Mouse (Mus musculus): ENCODE data around the gene Iyd. TPM values are rescaled to one million over a fixed set of nuclear protein-coding genes. Genes with fewer than 3 reads are reported as not detected.

The Iyd gene
- polyA plus RNA-seq, 1 experiment from 2014 or later, result 3.9 TPM

DNA sequence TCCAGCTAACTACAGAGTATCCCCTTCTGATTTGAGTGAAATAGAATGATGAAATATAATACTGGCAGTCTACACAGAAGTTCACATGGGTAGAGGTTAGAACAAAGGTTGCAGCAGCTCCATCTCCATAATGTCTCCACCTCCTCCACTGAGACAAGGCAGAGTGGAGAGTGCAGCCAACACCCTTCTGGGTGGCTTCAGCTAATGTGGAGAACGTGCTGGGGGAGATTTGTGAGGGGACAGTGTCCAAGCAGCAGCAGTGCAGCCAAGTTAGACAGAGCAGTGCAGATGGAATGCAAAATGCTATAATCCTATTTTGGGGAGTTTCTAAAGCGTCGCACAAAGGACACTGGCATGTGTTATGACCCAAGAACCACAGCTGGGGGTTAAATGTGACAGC lies 16.5 kb downstream of the Iyd start:
- H3K9me3 ChIP-seq (replicated peaks), result no peaks in the 10 kb centered on the region
- H3K27ac ChIP-seq, result no peak overlapping the region
- H3K4me2 ChIP-seq, result no peak overlapping the region
- H3K4me1 ChIP-seq, result no peaks in the 10 kb centered on the region
- ATAC-seq, result no peak
- H3K9ac ChIP-seq, result no peak overlapping the region
- WGBS (ENCODE audit: insufficient replicate concordance), result 66% methylated on average over 3 of the region's 3 CpGs
- no peaks in the 10 kb centered on the region for H3K27me3 ChIP-seq (replicated peaks)
- no peaks in the 10 kb centered on the region for H3K36me3 ChIP-seq
- H3K4me3 ChIP-seq, result no peak overlapping the region

DNA sequence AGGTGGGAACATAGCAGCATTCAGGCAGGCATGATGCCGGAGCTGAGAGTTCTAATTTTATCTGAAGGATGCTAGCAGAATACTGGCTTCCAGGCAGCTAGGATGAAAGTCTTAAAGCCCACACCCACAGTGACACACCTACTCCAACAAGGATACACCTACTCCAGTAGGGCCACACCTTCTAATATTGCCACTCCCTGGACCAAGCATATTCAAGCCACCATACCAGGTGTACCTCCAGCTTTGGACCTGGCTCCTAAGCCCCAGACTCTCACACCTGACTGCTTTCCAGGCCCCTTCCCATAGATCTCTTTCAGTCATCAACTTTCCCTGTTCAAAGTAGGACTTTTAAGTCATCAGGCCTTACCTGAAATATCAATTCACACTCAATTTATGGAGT lies 19.1 kb downstream of the Iyd start:
- Histone ChIP-seq H3K4me1 (no peaks in the 10 kb centered on the region), H3K27me3 (replicated peaks) (no peaks in the 10 kb centered on the region), H3K9me3 (replicated peaks) (no peaks in the 10 kb centered on the region), H3K36me3 (no peaks in the 10 kb centered on the region), H3K4me2 (no peak overlapping the region), H3K27ac (no peak overlapping the region), H3K9ac (no peak overlapping the region), H3K4me3 (no peak overlapping the region)
- WGBS (ENCODE audit: insufficient replicate concordance), result 78% methylated on average over 1 of the region's 1 CpGs
- no peak for ATAC-seq

DNA sequence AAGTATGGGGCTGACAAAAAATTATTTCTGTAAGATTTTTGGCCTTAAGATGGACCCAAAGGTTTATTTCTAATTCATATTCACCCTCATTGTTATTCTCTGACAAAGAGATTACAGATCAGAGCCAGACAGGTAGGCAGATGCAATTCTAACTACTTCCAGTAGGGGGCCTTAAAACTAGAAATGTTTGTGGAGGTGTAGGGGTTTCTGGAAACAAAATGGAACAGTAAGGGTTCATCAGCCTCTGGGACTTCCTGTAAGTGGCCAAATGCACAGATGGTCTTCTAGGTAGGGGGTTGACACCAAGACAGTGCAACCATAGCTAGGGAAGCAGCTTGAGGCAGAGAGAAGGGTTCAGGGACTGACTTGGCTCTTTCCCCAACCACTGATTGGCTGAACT lies 22.1 kb downstream of the Iyd start:
- H3K9ac ChIP-seq, result no peak overlapping the region
- no peak for ATAC-seq
- no peak overlapping the region for H3K4me2 ChIP-seq
- no peaks in the 10 kb centered on the region for H3K4me1 ChIP-seq
- H3K27ac ChIP-seq, result no peak overlapping the region
- H3K4me3 ChIP-seq, result no peak overlapping the region
- no peaks in the 10 kb centered on the region for H3K9me3 ChIP-seq (replicated peaks)
- no peaks in the 10 kb centered on the region for H3K27me3 ChIP-seq (replicated peaks)
- no peaks in the 10 kb centered on the region for H3K36me3 ChIP-seq

DNA sequence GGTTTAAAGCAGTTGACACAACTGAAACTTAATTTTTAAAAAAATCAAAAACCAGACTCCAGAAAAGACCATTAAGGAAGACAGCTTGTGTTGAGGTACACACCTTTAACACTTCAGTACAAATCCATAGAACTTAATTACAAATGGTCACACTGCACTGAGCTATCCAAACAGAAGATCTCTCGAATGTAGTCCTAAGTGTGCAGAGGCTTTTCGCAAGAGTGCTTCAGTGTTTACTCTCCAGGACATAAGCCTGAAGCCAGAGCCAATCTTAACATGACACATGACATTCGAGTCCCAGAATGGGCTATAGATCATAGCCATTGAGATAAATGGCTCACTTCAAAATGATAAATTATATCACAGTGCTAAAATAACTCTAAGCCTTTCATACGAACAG lies 25.1 kb downstream of the Iyd start:
- H3K9ac ChIP-seq, result no peak overlapping the region
- WGBS (ENCODE audit: insufficient replicate concordance), result 56% methylated on average over 4 of the region's 4 CpGs

DNA sequence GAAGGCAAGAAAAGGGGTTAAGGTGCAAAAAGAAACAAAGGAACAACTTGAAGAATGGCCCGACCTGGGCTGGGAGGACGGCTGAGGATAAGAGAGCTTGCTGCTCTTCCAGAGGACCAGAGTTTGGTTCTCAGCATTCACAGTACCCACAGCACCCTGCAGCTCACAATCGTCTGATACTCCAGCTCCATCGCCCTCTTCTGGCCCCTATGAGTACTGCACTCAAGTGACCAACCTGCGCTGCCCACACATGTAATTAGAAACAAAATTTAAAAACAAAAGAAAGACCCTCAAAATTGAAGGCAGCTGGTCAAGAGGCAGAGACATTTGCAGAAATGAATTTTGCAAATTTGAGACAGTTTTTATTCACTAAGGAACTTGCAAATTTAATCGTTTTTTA lies 27.8 kb downstream of the Iyd start:
- Histone ChIP-seq H3K4me1 (no peaks in the 10 kb centered on the region), H3K27ac (no peak overlapping the region), H3K9me3 (replicated peaks) (no peaks in the 10 kb centered on the region), H3K4me3 (no peak overlapping the region), H3K9ac (no peak overlapping the region), H3K27me3 (replicated peaks) (no peaks in the 10 kb centered on the region), H3K36me3 (no peaks in the 10 kb centered on the region), H3K4me2 (no peak overlapping the region)
- no peak for ATAC-seq
- WGBS (ENCODE audit: insufficient replicate concordance), result 57% methylated on average over 6 of the region's 6 CpGs

More for the DNA sequence above, 25.1 kb downstream of the Iyd start:
- Histone ChIP-seq H3K4me3 (no peak overlapping the region), H3K27me3 (replicated peaks) (no peaks in the 10 kb centered on the region), H3K36me3 (no peaks in the 10 kb centered on the region), H3K4me2 (no peak overlapping the region), H3K4me1 (no peaks in the 10 kb centered on the region), H3K27ac (no peak overlapping the region), H3K9me3 (replicated peaks) (no peaks in the 10 kb centered on the region)
- ATAC-seq, result no peak

DNA sequence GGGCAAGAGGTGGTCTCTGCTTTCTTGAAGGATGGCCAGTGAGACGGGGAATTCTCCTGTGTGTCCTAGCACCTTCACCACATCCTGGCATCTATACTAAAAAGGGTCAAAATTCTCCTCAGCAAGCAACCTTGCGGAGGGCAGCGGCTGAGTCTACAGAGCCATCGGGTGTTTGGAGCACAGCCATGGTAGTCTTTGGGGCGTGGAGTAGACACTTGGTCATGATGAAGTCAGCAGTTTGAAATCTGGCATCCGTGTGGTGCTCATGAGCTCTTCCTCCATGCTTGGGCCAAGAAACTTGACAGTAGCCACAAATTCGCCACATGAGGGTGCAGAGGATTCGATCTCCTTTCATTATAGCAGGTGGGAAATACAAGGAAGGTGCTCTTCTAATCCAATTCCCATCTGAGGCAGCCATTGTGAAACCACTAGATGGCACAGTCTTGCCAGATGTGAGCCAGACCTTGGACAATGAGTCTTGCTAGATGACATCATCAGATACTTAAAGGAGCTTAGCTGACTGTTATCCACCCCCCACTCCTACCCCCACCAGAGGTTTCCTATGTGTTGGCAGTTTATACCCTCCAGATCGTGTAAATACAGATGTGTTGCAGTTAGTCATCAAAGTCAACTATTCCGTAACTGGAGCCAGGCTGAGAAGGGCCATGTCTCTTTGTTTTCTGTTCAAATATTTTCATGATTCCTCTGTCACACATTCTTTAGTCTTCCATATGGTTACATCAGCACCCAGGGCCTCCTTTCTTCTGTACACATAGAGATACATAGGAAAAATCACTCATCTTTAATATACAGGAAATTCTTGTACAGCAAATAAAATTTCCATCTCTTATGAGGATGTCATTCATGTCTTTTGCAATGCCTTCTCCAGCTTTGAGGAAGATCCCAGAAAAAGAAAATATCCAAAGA lies 32.9 kb downstream of the Iyd start:
- WGBS (ENCODE audit: insufficient replicate concordance), result 51% methylated on average over 10 of the region's 10 CpGs
- Histone ChIP-seq H3K4me3 (no peak overlapping the region), H3K27ac (no peak overlapping the region), H3K36me3 (no peaks in the 10 kb centered on the region), H3K4me1 (no peaks in the 10 kb centered on the region), H3K9ac (no peak overlapping the region), H3K4me2 (no peak overlapping the region), H3K27me3 (replicated peaks) (no peaks in the 10 kb centered on the region), H3K9me3 (replicated peaks) (no peaks in the 10 kb centered on the region)
- no peak for ATAC-seq

DNA sequence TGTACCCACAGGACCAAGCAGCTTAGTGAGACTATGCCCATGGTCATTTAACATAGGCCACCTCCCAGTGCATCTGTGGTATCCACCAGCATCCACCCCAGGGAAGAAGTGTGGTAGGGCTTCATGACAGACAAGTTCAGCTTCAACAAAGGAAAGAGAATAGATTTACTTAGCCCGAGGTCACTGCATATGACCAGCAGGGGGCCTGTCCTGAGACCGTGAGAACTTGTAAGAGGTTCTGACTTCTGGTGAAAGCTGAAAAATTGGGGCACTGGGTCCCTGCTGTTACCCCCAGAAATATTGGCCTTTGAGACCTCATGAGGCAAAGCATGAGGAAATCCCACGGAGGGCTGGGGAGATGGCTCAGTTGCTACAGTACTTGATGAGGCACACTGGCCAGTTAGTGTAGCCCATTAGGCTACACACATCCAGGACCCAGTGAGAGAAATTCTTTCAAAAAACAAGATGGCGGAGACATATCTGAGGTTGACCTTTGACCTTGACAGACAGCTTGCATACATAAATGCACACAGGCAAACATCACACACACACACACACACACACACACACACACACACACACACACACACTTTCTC lies 34.0 kb downstream of the Iyd start:
- ATAC-seq, result no peak
- Histone ChIP-seq H3K4me1 (no peaks in the 10 kb centered on the region), H3K27ac (no peak overlapping the region), H3K9me3 (replicated peaks) (no peaks in the 10 kb centered on the region), H3K4me3 (no peak overlapping the region), H3K4me2 (no peak overlapping the region), H3K9ac (no peak overlapping the region), H3K36me3 (no peaks in the 10 kb centered on the region), H3K27me3 (replicated peaks) (no peaks in the 10 kb centered on the region)
- 51% methylated on average over 4 of the region's 4 CpGs for WGBS (ENCODE audit: insufficient replicate concordance)

DNA sequence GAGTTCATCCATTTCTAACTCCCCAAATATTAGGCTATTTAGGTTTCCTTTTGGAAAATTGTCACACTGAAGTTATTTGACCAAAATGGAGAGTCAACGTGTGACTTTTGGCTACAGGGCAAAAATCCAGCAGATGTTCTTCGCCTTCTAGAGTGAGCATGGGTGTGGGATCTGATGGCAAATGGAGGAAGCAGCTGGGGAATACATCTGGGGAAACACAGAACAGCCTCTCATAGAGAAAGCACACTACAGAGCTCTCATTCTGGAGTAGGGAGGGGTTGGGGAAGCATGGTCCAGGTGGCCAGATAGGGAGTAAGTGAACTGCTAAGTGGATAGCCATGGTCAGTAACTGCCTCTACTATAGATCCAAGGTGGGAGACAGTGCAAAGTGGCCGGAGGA lies 50.6 kb downstream of the Iyd start:
- Histone ChIP-seq H3K4me2 (no peak overlapping the region), H3K9me3 (replicated peaks) (no peaks in the 10 kb centered on the region), H3K27ac (no peak overlapping the region), H3K4me1 (no peaks in the 10 kb centered on the region), H3K9ac (no peak overlapping the region), H3K36me3 (no peaks in the 10 kb centered on the region), H3K4me3 (no peak overlapping the region), H3K27me3 (replicated peaks) (no peaks in the 10 kb centered on the region)
- no peak for ATAC-seq
- 61% methylated on average over 3 of the region's 3 CpGs for WGBS (ENCODE audit: insufficient replicate concordance)

DNA sequence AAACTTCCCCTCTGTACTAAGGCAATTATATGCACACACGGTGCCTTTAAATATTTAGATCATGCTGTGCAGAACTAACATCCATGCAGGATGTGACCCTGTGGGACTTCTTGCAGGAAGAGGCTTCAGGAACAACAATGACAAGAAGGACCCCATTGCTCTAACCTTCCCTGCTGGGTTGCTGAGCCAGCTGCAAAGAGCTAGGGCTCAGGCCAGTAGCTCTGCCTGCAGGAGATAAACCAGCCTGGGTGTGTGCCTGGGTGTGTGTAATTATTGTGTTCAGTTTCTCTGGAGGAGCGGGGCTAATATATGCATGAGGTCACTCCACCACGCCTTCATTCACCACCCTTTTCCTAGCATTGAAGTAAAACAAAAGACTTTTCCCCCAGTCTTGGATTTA lies 51.8 kb downstream of the Iyd start:
- Histone ChIP-seq H3K9me3 (replicated peaks) (no peaks in the 10 kb centered on the region), H3K27me3 (replicated peaks) (no peaks in the 10 kb centered on the region), H3K36me3 (no peaks in the 10 kb centered on the region), H3K4me2 (no peak overlapping the region), H3K4me3 (no peak overlapping the region), H3K9ac (no peak overlapping the region), H3K4me1 (no peaks in the 10 kb centered on the region), H3K27ac (no peak overlapping the region)
- 53% methylated on average over 3 of the region's 3 CpGs for WGBS (ENCODE audit: insufficient replicate concordance)
- ATAC-seq, result peak; percentile 46; the same call in 1 of the 2 replicates

DNA sequence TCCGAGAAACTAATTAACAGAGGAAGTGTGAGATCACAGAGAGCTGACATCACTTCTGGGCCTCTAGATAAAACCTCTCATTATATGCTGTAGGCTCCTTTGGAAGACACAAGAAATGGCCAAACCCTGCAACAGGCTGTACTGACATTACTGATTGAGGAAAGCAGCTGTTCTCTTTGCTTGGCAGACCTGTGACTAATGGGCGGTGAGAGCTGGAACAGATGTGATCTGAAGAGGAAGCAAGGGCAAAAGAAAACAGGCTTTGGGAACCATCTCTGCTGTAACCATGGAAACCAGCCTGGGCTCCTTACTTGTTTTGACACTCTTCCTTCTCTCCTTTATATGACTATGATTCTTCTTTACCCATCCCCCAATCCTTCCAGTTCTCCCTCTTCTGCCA lies 56.7 kb downstream of the Iyd start:
- 36% methylated on average over 2 of the region's 2 CpGs for WGBS (ENCODE audit: insufficient replicate concordance)
- H3K9ac ChIP-seq, result no peak overlapping the region
- H3K9me3 ChIP-seq (replicated peaks), result no peaks in the 10 kb centered on the region

DNA sequence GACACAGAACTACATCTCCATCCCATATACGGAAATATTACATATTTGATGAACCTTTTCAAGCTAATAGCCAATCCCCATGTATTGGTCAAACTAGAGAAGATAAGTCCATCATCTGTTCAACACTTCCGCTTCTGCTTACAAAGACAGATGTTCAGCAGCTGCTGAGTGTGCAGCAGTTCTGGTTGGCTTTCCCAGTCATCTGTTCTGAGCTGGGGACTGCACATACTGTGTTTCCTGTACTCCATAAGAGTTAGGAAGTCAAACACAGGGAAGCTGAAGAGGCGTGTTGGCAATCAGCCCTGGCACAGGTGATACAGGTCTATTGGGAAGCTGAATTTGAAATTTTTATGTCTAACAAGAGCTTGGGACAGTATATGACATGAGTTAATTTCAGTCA lies 57.7 kb downstream of the Iyd start:
- Histone ChIP-seq H3K4me1 (no peaks in the 10 kb centered on the region), H3K27me3 (replicated peaks) (no peaks in the 10 kb centered on the region), H3K4me2 (no peak overlapping the region), H3K9ac (no peak overlapping the region), H3K9me3 (replicated peaks) (no peaks in the 10 kb centered on the region), H3K27ac (no peak overlapping the region), H3K4me3 (no peak overlapping the region), H3K36me3 (no peaks in the 10 kb centered on the region)
- 60% methylated on average over 3 of the region's 3 CpGs for WGBS (ENCODE audit: insufficient replicate concordance)
- ATAC-seq, result no peak

More for the DNA sequence above, 56.7 kb downstream of the Iyd start:
- no peaks in the 10 kb centered on the region for H3K36me3 ChIP-seq
- no peak overlapping the region for H3K4me3 ChIP-seq
- H3K4me2 ChIP-seq, result no peak overlapping the region
- H3K4me1 ChIP-seq, result no peaks in the 10 kb centered on the region
- no peak for ATAC-seq
- H3K27me3 ChIP-seq (replicated peaks), result no peaks in the 10 kb centered on the region
- H3K27ac ChIP-seq, result no peak overlapping the region

Measured in liver, embryonic 12.5 days (tissue).